Comparison of ENCODE assay signal across 8 mouse cellular contexts in the genomic region with DNA sequence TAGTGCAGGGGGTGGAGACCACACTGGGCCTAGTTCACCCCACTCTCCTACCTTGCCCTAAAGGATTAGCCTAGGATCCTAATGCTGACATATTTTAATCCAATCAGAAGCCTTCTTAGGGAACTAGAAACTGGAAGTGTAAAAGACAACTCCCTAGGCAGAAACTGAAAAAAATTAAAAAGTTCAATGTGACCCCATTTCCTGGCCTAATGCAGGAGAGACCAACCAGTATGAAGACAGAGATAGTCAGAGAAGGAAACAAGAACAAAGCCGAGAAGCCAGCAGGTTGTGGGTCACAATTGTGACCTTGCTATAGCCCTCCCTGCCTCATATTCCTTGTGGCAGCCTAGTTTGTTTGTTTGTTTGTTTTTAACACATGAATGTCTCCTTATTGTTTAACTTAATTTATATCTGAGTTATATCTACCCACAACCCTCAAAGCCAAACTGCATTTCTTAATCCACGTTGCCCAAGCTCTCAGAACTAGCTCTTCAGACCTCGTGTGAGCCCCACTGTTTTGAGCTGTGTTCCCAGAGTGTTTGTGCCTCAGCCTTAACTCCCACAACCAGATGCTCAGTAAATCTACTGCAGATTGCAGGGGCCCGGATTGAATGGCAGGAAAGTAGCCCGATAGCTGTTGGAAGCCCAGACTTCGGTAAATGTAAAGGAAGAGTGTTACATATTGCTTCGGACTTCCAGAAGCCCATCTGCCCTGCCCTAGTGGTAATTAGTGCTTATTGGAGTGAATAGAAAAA.
DNase-seq lines count a peak whose midpoint lies in the region; ATAC-seq and TF ChIP-seq lines count a peak whose summit lies in the region.

No protein-coding gene starts in this region.

- no peak overlapping the region for H3K4me3 ChIP-seq in heart, embryonic 10.5 days
- no peak overlapping the region for H3K4me3 ChIP-seq in heart, embryonic 11.5 days (ENCODE audit: low read depth, low read length)
- no peak overlapping the region for H3K4me3 ChIP-seq in cortical plate, adult 2 months (ENCODE audit: insufficient read depth, low read length)
- H3K4me3 ChIP-seq in intestine, postnatal 0 days (ENCODE audit: low read depth, low read length): no peak overlapping the region

- ATAC-seq in heart, embryonic 11.5 days (replicated peaks; ENCODE audit: insufficient number of reproducible peaks, low FRiP score, low TSS enrichment): no peak
- ATAC-seq in intestine, postnatal 0 days: no peak
- no peak for ATAC-seq in inflammation-experienced regulatory T-cells, adult 6 months

- no peaks in the 10 kb centered on the region for H3K36me3 ChIP-seq in heart, embryonic 10.5 days
- no peaks in the 10 kb centered on the region for H3K36me3 ChIP-seq in heart, embryonic 11.5 days (ENCODE audit: control insufficient read depth, insufficient read depth, low read length)
- H3K36me3 ChIP-seq in intestine, postnatal 0 days (ENCODE audit: control insufficient read depth, insufficient read depth): no peaks in the 10 kb centered on the region

- no peak overlapping the region for H3K9ac ChIP-seq in heart, embryonic 11.5 days (ENCODE audit: low read depth, low read length)
- no peak overlapping the region for H3K9ac ChIP-seq in intestine, postnatal 0 days (ENCODE audit: low read depth, low read length)

- H3K9me3 ChIP-seq in heart, embryonic 10.5 days: no peaks in the 10 kb centered on the region
- no peaks in the 10 kb centered on the region for H3K9me3 ChIP-seq in heart, embryonic 11.5 days (replicated peaks; ENCODE audit: control insufficient read depth, low read length)
- no peaks in the 10 kb centered on the region for H3K9me3 ChIP-seq in intestine, postnatal 0 days (ENCODE audit: control insufficient read depth)

- no peak overlapping the region for H3K4me2 ChIP-seq in heart, embryonic 11.5 days
- H3K4me2 ChIP-seq in intestine, postnatal 0 days (replicated peaks; ENCODE audit: low read depth): no peak overlapping the region

- peak overlapping the region; percentile 84 for H3K27ac ChIP-seq in heart, embryonic 10.5 days
- H3K27ac ChIP-seq in heart, embryonic 11.5 days (ENCODE audit: low read depth, low read length): no peak overlapping the region
- peak overlapping the region; percentile 21; the same call in 1 of the 2 replicates for H3K27ac ChIP-seq in cortical plate, adult 2 months (ENCODE audit: insufficient read depth, low read length)
- no peak overlapping the region for H3K27ac ChIP-seq in intestine, postnatal 0 days (ENCODE audit: low read depth, low read length)

- no peak for DNase-seq in heart, embryonic 10.5 days (ENCODE audit: low spot score)
- DNase-seq in 3T3-L1 (ENCODE audit: low read depth, low spot score): peak; percentile 31
- DNase-seq in left cerebral cortex, postnatal 36 days (ENCODE audit: low spot score in 2 of 2): peak; percentile 33 to 43
- no peak for DNase-seq in heart, postnatal 25 days (ENCODE audit: low spot score)

- TF ChIP-seq CTCF in cortical plate, adult 2 months (IDR thresholded peaks at IDR 0.05; ENCODE audit: extremely low read depth, insufficient read depth, low read length): no peak
- TF ChIP-seq CTCF in intestine, postnatal 0 days (IDR thresholded peaks at IDR 0.05; ENCODE audit: low read depth): no peak

- intact Hi-C loops in left cerebral cortex, postnatal 36 days (cut with DNase I): loop anchor here (5.0 to 10.0 kb wide), 7 partner anchors 50 to 1283 kb away; no protein-coding TSS in a partner anchor
- intact Hi-C loops in heart, postnatal 25 days (cut with DNase I): loop anchor here (2.0 to 10.0 kb wide), 8 partner anchors 15 to 1283 kb away; no protein-coding TSS in a partner anchor

- no peak for TF ChIP-seq POLR2A in cortical plate, adult 2 months (IDR thresholded peaks at IDR 0.05; ENCODE audit: extremely low read depth, insufficient read depth, low read length)

- 35% methylated on average over 7 of the region's 7 CpGs for WGBS in heart, embryonic 10.5 days
- 45% methylated on average over 7 of the region's 7 CpGs for WGBS in heart, embryonic 11.5 days (ENCODE audit: insufficient replicate concordance)
- WGBS in intestine, postnatal 0 days: 78% methylated on average over 7 of the region's 7 CpGs

- peaks cover 40% of the 10 kb centered on the region for H3K4me1 ChIP-seq in heart, embryonic 10.5 days
- H3K4me1 ChIP-seq in heart, embryonic 11.5 days (ENCODE audit: control insufficient read depth, insufficient read depth, low read length): peaks cover 23% of the 10 kb centered on the region
- H3K4me1 ChIP-seq in cortical plate, adult 2 months (ENCODE audit: control insufficient read depth, insufficient read depth, low read length): peaks cover 11% of the 10 kb centered on the region; the same call in 1 of the 2 replicates
- 0 out of 2 replicates have a peak, but pooled peaks cover 7% of the 10 kb centered on the region for H3K4me1 ChIP-seq in intestine, postnatal 0 days (replicated peaks; ENCODE audit: control insufficient read depth, insufficient read depth, low read length)

- H3K27me3 ChIP-seq in heart, embryonic 10.5 days (ENCODE audit: insufficient read depth, poor library complexity, severe bottlenecking): no peaks in the 10 kb centered on the region
- no peaks in the 10 kb centered on the region for H3K27me3 ChIP-seq in heart, embryonic 11.5 days (ENCODE audit: control insufficient read depth, insufficient read depth, low read length)
- H3K27me3 ChIP-seq in intestine, postnatal 0 days (replicated peaks; ENCODE audit: control insufficient read depth, insufficient read depth, low read length): no peaks in the 10 kb centered on the region

Comparison
In these comparisons a context has a peak if more than half of its experiments do, and no peak if none do; other contexts are left out.
1. H3K27ac ChIP-seq: peak in heart, embryonic 10.5 days (single experiment) and cortical plate, adult 2 months (single experiment); none in heart, embryonic 11.5 days (single experiment) and intestine, postnatal 0 days (single experiment).
2. DNase-seq: peak in 3T3-L1 (single experiment) and left cerebral cortex, postnatal 36 days (2 of 2); none in heart, embryonic 10.5 days (single experiment) and heart, postnatal 25 days (single experiment).